Mouse (Mus musculus): Measurements from ENCODE around the gene Yy1.

Gene Yy1

GRCm38 (mm10) chr12:108780108-108780877 is 12.5 kb upstream of the Yy1 start:
- DNase-seq: no peak

DNA sequence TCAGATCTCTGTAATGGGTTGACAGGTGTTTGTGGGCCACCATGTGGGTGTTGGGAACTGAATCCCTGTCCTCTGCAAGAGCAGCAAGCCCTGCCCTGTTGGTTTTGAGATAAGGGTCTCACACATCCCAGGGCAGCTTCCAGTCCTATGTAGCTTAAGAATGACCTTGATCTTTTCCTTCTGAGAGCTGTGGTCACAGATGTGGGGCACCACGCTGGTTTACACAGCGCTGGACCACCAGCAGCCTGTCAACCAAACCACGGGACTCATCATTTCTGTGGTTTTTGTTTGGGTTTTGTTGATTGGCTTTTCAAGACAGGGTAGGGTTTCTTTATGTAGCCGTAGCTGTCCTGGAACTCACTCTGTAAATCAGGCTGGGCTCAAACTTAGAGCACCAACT is 7.6 kb upstream of the Yy1 start:
- DNase-seq: no peak

- DNase-seq: no peak
Observed at GRCm38 (mm10) chr12:108787329-108787728, 5.4 kb upstream of the Yy1 start.

DNA sequence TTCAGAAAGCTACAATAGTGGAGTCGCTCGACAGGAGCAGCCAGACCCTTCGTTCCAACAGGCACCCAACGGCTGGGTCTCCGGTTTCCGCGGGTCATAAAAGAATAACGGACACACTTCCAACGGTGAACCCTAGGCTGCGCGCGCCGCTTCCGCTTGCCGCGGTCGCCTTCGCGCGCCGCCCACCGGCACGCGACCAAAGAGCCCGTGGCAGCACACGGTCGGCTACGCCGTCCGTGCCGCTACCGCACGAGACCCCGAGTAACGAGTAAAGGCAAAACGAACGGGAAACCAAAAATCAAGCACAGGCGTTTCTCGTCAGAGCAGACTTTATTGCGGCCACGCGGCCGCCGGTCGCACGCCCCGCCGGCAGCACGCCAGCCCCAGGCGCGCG is 624 bp upstream of the Yy1 start:
- DNase-seq: peak; percentile 76 to 81

DNA sequence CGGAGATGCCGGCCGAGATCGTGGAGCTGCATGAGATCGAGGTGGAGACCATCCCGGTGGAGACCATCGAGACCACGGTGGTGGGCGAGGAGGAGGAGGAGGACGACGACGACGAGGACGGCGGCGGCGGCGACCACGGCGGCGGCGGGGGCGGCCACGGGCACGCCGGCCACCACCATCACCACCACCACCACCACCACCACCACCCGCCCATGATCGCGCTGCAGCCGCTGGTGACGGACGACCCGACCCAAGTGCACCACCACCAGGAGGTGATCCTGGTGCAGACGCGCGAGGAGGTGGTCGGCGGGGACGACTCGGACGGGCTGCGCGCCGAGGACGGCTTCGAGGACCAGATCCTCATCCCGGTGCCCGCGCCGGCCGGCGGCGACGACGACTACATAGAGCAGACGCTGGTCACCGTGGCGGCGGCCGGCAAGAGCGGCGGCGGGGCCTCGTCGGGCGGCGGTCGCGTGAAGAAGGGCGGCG is 724 bp downstream of the Yy1 start:
- DNase-seq: peak; percentile 23 to 26

DNA sequence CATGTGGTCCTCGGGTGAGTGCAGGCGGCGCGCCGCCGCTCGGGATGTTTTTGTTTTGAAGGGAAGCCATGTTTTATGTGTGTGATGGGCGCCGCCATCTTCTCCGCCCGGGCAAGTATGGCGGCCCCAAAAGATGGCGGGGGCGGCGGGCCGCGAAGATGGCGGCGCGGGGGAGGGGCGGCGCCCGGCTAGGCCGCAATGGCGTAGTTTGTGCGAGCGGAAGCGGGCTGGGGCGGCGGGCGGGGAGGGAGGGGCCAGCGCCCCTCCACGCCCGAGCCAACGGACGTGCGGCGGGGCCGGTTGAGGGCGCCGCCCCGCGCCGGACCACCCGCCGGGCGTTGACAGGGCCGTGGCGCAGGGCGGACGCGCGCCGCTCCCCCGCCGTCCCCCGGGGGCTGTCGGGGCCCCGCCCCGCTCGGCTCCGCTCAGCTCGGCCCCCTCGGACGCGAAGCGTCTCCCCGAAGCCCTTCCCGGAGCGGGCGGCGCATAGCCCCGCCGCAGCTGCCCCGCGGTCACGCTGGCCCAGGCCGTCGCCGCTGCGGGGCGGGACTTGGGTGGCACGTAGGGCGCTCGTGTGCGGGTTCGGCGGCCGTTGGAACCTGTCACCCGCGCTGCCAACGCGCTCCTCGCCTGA is 1.4 kb downstream of the Yy1 start:
- peak; percentile 80 to 84 for DNase-seq

DNA sequence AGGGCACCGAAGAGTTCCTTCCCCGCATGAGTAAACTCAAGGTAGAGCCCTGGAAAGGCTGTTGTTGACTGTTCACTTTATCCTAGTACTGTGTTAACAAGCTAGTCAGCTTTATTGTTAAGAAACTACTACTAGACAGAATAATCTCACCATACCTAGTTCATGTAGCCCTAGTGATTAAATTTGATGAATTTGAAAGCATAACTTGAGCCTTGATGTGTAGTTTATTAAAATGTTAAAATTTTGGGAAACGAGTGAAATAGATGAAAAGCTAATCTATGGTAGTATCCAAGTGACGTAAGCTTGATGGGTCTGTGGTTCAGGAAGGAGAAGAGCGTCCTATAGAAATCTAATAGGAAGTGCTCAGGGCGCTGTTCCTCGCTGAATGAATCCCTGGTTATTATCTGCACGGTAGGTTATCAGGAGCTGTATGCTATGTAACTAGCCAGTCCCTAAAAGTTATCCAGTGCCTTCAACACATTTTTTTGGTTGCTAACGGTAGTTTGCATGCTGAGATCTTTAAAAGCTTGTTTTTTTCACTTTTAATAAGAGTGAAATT is 2.3 kb downstream of the Yy1 start:
- DNase-seq: no peak

- DNase-seq: no peak
Observed at GRCm38 (mm10) chr12:108801613-108802012, 8.8 kb downstream of the Yy1 start.

- DNase-seq: no peak
Observed at GRCm38 (mm10) chr12:108804388-108804787, 11.6 kb downstream of the Yy1 start.

GRCm38 (mm10) chr12:108808465-108808864 is 15.7 kb downstream of the Yy1 start:
- no peak for DNase-seq

DNA sequence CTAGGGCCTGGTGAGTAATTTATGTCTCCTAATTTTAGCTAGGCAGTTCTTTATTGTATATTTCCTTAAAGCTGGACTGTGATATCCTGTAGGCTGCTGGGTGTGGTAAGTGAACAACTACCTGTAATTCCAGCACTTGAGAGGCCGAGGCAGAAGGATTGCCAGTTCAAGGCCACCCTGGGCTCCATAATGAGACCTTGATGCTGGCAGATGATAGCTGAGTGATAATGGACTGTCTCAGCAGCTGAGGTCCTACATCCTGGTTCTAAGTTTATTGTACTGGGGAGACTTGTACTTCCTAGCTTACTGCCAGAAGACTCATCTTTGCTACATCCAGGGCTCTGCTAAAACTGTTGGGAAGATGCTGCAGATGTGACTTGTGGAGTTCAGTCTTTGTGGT is 17.0 kb downstream of the Yy1 start:
- DNase-seq: no peak

- no peak for DNase-seq
Observed at GRCm38 (mm10) chr12:108810309-108810708, 17.5 kb downstream of the Yy1 start.

- DNase-seq: peak; percentile 12 to 53
Observed at GRCm38 (mm10) chr12:108811133-108811532, 18.4 kb downstream of the Yy1 start.

DNA sequence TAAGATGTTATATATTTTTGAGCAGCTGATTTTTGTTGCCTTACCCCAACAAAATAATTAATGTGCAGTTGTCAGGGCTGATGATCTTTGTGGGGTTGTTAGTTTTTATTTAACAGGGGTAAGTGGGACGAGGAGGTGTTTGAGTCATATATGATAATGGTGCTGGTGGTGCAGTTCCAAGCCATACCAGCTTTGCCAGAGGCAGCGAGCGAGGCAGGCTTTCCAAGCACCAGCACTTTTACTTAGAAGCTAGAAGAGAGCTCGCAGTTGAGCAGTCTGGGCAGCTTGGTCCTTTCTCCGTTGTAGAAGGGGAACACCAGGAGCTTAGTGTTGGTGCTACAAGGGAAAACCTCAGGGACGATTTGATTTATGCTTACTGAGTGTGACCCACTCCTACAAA is 19.7 kb downstream of the Yy1 start:
- no peak for DNase-seq

GRCm38 (mm10) chr12:108814470-108814869 is 21.7 kb downstream of the Yy1 start:
- no peak for DNase-seq

- no peak for DNase-seq
Observed at GRCm38 (mm10) chr12:108816569-108816968, 23.8 kb downstream of the Yy1 start.

DNA sequence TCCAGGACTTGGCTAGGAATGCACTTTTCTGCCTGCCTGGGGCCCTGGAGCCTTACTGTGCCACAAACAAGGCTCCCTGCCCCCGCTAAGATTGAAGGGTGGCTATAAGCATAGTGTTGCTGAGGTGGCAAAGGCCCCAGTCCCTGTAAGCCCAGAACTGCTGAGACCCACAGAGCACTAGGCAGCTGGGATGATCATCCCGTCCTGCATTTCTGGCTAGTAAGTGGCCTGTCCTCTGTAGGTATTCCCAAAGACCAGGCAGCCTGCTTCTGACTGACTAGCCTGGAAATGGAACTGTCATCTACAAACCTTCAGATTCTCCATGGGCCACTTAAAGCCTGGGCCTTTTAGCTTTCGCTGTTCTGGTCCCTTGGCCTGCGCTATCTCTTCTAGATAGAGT is 27.7 kb downstream of the Yy1 start:
- DNase-seq: no peak

DNA sequence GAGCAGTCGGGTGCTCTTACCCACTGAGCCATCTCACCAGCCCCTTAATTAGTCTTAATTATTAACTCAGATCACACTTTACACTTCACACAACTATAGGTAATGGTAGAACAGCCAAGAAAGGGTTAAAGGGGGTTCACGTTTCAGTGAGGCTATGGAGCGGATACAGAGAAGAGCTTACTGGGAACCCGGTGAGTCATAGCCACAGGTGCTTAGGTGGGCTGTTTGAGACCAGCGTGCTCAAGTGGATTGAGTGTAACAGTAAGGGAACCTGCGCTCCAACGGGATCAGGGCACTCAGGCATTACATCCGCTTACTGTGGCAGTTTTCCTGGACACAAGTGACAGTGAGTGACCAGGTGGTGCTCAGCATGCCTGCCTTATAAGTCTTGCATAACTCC is 30.3 kb downstream of the Yy1 start:
- no peak for DNase-seq

DNA sequence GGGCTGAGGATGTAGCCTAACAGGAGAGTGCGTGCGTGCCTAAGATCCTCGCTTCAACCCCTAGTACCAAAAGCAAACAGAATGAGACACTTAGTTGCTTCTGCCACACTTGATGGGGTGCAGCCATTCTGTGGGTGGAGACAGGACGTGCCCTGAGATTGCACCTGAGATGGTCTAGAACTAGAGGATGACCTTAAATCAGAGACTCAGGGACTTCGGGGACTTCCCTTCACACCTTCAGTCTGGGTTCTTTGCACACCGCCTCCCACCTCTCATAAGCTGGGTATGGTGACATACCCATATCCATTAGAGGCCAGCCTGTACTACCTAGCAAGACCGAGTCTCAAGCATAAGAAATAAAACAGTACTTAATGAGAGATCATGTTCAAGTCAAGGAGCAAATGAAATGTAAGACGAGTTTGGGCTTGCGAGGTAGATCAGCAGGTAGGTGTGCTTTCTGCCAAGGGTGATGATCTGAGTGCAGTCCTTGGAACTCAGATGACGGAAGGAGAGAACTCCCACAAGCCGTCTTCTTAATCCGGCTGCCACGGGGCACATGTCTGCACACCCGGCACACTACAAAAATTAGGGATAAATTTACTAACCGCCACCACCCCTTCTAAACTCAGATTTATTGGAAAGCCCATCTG is 31.6 kb downstream of the Yy1 start:
- DNase-seq: no peak

DNA sequence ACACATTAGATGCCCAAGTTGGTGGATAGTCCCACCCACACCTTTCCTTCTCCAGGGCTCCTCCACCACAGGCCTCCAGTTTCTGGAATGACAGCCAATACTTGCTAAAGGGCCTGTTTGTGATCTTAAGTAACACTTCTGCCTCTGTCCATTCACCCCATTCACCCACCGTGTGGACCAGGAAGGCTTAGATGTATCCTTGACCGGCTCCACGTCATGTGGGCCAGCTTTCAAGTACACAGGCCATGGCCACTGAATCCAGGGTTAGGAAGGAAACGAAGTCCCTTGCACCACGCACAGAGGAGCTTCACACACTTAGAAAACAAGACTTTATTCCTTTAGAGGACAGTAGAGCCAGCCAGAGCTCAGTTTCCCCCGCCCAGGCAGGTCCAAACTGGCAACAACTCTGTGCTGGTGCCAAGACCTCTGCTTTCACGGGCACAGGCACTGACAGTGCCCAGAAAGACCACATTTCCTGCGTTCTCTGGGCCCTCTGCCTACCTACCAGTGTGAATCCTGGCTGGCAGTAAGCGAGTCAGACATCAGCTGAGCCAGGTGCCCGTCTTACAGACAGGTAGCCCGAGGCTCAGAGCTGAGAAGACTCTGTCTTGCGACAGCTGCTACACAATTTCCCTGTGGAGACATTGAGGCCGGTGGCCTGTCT is 32.9 kb downstream of the Yy1 start:
- no peak for DNase-seq

DNA sequence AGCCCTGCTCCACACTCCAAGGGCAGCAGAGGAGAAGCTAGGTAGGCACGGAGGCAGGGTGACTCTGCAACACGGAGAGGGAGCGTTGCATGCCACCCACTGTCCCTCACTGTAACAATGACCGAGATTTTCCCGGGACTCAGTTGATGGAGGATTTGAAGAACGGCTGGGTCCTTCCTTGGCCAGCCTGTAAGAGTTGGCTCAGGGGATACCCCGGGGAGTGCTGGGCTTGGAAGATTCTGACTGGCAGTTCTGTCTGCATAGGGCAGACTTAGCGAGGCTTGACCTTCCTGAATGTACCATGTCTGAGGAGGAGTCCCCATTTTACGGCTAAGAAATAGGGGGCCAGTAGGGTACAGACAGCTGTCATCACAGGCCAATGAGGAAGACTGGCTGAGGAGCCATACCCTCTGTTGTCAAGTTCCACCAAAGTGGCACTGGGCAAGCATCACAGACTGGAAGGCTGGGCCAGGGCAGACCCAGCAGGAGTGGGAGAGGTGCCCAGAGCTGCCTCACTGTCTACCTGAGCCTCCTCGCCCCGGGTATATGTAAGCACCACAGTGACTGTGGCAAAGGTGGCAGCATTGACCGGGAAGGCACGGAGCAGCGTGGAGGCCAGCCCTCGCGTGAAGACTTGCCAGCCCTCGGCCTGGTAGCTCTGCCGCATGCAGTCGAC is 33.6 kb downstream of the Yy1 start:
- no peak for DNase-seq

- no peak for DNase-seq
Observed at GRCm38 (mm10) chr12:108826958-108827535, 34.3 kb downstream of the Yy1 start.
